Mouse (Mus musculus): ENCODE data around the gene Rcl1. TPM values are rescaled to one million over a fixed set of nuclear protein-coding genes. Genes with fewer than 3 reads are reported as not detected.

The Rcl1 gene
- total RNA-seq, 2 experiments from 2014 or later, result 12.5 to 13.3 TPM

Small RNA genes within 50 kb of the gene (microRNA-seq; reads per million reads assigned to microRNA genes)
- 367 to 382 reads per million in 2 experiments for gene Mir101b

Other genes with a start within 250 kb of the Rcl1 start
- 10 to 100 TPM; 54.0 to 58.6 TPM for gene Plpp6, start 137.4 kb upstream of the Rcl1 start, total RNA-seq (2021)
- 1 to 10 TPM; 5.0 to 6.6 TPM for gene 4430402I18Rik, start 133.6 kb upstream of the Rcl1 start, total RNA-seq (2021)
- 10 to 100 TPM; 91.4 to 99.5 TPM for gene Cdc37l1, start 111.0 kb upstream of the Rcl1 start, total RNA-seq (2021)
- 10 to 100 TPM; 56.9 to 60.6 TPM for gene Ak3, start 53.4 kb upstream of the Rcl1 start, total RNA-seq (2021)
- 10 to 100 TPM; 32.9 to 36.0 TPM for gene Jak2, start 150.5 kb downstream of the Rcl1 start, total RNA-seq (2021)
- gene Insl6, start 224.0 kb downstream of the Rcl1 start, total RNA-seq (2021), result under 1 TPM in 1 of 2 experiments, not detected in 1; 0.50 TPM
- under 1 TPM; 0.64 to 0.87 TPM for gene Rln1, start 233.3 kb downstream of the Rcl1 start, total RNA-seq (2021)